Mouse (Mus musculus) splenic B cell, adult 2 months (primary cell): ENCODE measurements around the gene Itpr1.

ENCODE experiments used
- DNase-seq: peaks from one replicate; pipeline ENCODE4 v3.0.0-alpha.2; 2011; ENCODE audit warnings: low read depth, low spot score
- H3K27me3 ChIP-seq: 2 replicates; pipeline ENCODE4 v1.6.1; 2012; ENCODE audit warnings: mild to moderate bottlenecking, low read length, moderate library complexity, mixed read lengths; ENCODE audit not compliant: control insufficient read depth, poor library complexity, insufficient read depth, severe bottlenecking
- H3K36me3 ChIP-seq: 2 replicates; pipeline ENCODE4 v1.6.1; 2012; ENCODE audit warnings: mild to moderate bottlenecking, low read length, moderate library complexity, mixed read lengths; ENCODE audit not compliant: control insufficient read depth, poor library complexity, insufficient read depth, severe bottlenecking

Itpr1 gene

DNA sequence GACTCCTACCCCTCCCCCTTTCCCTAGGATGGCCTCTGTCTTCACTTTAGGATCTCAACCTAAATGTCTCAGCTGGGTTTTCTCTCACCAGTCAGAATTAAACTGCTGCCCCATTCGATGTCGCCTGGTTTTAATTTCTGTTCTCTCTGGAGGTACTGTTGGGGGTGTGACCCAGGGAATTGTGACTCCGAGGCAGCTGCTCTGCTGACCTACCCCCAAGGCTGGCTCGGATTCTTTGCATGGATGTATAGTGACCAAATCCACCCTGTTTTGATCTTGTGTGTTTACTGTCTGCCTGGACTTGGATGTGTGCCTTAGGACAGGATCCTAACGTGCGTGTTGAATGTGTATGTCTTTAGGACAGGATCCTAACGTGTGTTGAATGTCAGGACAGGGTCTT is 13.3 kb downstream of the Itpr1 start:
- Histone ChIP-seq H3K27me3 (no peaks in the 10 kb centered on the region), H3K36me3 (no peaks in the 10 kb centered on the region; the same call in 1 of the 2 replicates)
- DNase-seq, result no peak

GRCm38 (mm10) chr6:108227461-108227860 is 14.6 kb downstream of the Itpr1 start:
- Histone ChIP-seq H3K27me3 (no peaks in the 10 kb centered on the region), H3K36me3 (no peaks in the 10 kb centered on the region; the same call in 1 of the 2 replicates)
- DNase-seq, result no peak

DNA sequence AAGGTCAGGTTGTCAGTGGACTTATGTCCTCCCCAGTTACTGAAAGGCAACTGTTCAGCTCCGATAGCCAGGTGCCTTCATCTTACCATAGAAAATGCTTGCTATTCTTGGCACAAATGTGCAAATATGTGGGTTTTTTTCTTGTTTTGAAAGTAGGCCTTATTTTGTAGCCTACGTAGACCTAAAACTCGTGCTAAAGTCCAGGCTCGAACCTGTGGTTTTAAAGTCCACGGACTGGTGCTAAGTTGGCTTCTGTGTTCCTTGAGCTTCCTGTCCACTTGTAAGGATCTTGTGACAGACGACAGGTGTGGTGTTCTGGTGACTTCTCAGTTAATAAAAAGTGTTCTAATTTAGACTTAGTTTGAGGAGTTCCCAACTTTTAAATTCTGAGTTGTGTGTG is 15.2 kb downstream of the Itpr1 start:
- Histone ChIP-seq H3K27me3 (no peaks in the 10 kb centered on the region), H3K36me3 (no peaks in the 10 kb centered on the region; the same call in 1 of the 2 replicates)
- DNase-seq, result no peak

GRCm38 (mm10) chr6:108228601-108229000 is 15.7 kb downstream of the Itpr1 start:
- no peaks in the 10 kb centered on the region; the same call in 1 of the 2 replicates for H3K36me3 ChIP-seq
- no peaks in the 10 kb centered on the region for H3K27me3 ChIP-seq
- DNase-seq, result no peak

- H3K27me3 ChIP-seq, result no peaks in the 10 kb centered on the region
- H3K36me3 ChIP-seq, result no peaks in the 10 kb centered on the region
- peak; percentile 7 for DNase-seq
Observed at GRCm38 (mm10) chr6:108230608-108231007, 17.7 kb downstream of the Itpr1 start.

- H3K36me3 ChIP-seq, result no peaks in the 10 kb centered on the region
- DNase-seq, result peak; percentile 20
- no peaks in the 10 kb centered on the region for H3K27me3 ChIP-seq
Observed at GRCm38 (mm10) chr6:108231892-108232710, 19.2 kb downstream of the Itpr1 start.

DNA sequence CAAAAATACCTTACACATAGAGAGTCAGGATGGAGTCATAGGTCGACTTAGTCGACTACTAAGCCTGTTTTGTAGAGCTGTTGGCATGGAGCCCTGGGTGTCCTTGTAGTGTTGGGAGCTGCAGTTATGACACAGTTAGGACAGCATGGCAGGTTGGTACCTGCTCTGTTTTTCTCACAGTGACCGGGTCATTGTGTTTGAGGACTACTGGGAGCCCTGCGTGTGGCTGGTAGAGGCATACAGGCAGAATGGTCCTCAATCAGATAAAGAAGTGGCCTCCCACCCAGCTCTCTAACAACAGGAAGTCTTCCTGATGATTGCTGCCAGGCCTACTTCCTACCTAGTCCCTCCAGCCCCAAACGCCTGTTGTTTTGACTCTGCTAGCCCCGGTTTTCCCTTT is 20.2 kb downstream of the Itpr1 start:
- DNase-seq, result no peak
- Histone ChIP-seq H3K27me3 (no peaks in the 10 kb centered on the region), H3K36me3 (no peaks in the 10 kb centered on the region)

DNA sequence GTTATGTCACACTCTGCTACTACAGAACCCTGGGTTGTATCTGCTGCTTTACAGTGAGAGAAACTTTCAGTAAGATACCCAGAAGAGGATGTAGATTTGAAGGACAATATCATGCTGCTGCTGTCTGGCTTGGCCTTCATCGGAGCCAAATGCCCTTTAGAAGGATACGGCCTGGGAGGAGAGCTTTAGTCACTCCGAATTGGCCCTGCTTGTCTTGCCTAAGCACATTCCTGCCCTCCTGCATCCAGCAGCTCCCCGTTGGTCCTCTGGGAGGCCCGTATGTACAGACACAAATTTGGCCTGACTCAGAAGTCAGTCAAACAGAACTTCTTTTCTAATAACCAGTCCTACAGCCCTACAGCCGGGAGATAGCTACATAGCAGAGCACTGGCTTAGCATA is 21.6 kb downstream of the Itpr1 start:
- DNase-seq, result no peak
- Histone ChIP-seq H3K36me3 (no peaks in the 10 kb centered on the region; the same call in 1 of the 2 replicates), H3K27me3 (no peaks in the 10 kb centered on the region)

- no peaks in the 10 kb centered on the region for H3K27me3 ChIP-seq
- no peaks in the 10 kb centered on the region; the same call in 1 of the 2 replicates for H3K36me3 ChIP-seq
- DNase-seq, result no peak
Observed at GRCm38 (mm10) chr6:108235680-108236123, 22.8 kb downstream of the Itpr1 start.

DNA sequence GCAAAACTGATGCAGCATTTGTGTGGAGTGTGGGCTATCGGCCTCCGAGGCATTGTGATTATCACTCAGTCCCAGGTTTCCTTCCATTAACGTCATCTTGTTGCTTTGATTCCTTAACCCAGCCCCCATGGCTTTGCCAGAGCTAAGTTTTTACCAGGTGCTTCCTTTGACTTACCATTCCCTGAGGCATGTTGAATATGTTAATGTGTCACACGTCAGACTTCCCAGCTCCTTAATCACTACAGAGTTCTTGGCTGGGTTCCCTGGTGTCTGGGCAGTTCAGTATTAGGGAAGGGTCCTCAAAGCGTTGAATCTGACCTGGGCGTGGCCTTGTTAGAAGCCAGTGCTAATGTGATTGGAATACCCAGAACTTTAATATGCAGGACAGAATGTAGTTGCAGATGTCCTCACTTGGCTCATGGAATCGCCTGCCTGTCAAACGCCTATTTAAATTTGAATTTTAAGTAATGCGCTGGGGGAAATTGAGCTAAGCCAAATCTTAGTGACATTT is 23.6 kb downstream of the Itpr1 start:
- no peaks in the 10 kb centered on the region for H3K27me3 ChIP-seq
- no peak for DNase-seq
- H3K36me3 ChIP-seq, result no peaks in the 10 kb centered on the region; the same call in 1 of the 2 replicates

GRCm38 (mm10) chr6:108236996-108237395 is 24.1 kb downstream of the Itpr1 start:
- DNase-seq, result no peak
- H3K27me3 ChIP-seq, result no peaks in the 10 kb centered on the region
- H3K36me3 ChIP-seq, result no peaks in the 10 kb centered on the region; the same call in 1 of the 2 replicates

DNA sequence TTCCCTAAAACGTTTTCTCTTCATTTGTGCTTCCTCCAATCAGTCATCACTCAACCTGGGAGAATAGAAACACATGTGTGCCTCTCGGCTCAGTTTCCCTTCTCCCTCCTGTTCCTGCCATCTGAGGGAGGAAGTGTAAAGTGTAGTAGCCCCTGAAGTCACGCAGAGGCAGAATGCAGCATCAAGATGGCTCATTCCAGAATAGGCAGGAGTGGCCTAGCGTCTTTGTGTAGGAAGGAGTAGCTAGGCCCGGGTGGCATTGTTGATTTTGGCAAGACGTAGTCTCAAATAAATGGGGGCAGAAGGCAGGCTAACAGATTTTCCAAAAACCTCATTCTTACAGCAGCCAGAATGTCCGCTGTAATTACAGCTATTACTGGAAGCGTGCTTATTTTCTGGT is 24.7 kb downstream of the Itpr1 start:
- no peak for DNase-seq
- no peaks in the 10 kb centered on the region for H3K27me3 ChIP-seq
- no peaks in the 10 kb centered on the region; the same call in 1 of the 2 replicates for H3K36me3 ChIP-seq

GRCm38 (mm10) chr6:108238011-108238410 is 25.1 kb downstream of the Itpr1 start:
- no peaks in the 10 kb centered on the region; the same call in 1 of the 2 replicates for H3K36me3 ChIP-seq
- H3K27me3 ChIP-seq, result no peaks in the 10 kb centered on the region
- DNase-seq, result no peak

GRCm38 (mm10) chr6:108239056-108239455 is 26.2 kb downstream of the Itpr1 start:
- Histone ChIP-seq H3K27me3 (no peaks in the 10 kb centered on the region), H3K36me3 (no peaks in the 10 kb centered on the region; the same call in 1 of the 2 replicates)
- DNase-seq, result no peak

GRCm38 (mm10) chr6:108240004-108240403 is 27.1 kb downstream of the Itpr1 start:
- Histone ChIP-seq H3K27me3 (no peaks in the 10 kb centered on the region), H3K36me3 (peaks cover 2% of the 10 kb centered on the region)
- no peak for DNase-seq
